Mouse (Mus musculus): Measurements from ENCODE around the gene Cd22.

DNA sequence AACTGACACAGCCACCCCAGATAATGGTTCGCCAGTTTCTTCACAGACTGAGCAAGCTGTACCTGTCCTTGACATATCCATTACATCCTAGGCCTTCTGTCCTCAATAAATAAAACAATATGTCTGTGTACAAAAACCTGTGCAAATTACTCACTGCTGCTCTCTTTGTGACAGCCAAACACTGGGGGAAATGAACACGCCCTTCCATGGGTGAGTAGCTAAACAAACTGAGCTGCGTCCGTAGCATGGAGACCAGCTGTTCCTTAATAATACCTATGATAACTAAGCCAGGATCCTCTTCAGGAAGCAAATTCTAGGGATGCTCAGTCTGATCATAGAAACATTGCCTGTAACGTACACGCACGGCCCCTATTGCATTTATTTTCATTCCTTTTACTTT lies 8.6 kb upstream of the Cd22 start:
- TF ChIP-seq POLR2A (IDR thresholded peaks at IDR 0.05; ENCODE audit: control insufficient read depth, extremely low read depth, insufficient read depth, low read length, poor library complexity) (no peak), CTCF (IDR thresholded peaks at IDR 0.05; ENCODE audit: borderline replicate concordance, control insufficient read depth, extremely low read depth, insufficient read depth, low read length, poor library complexity) (no peak)

Measured in thymus, adult 2 months (tissue).